Mouse (Mus musculus): Measurements from ENCODE around the gene Optc. TPM values are rescaled to one million over a fixed set of nuclear protein-coding genes. Genes with fewer than 3 reads are reported as not detected.

The Optc gene
- polyA plus RNA-seq, 1 experiment from 2014 or later, result 0.54 TPM

GRCm38 (mm10) chr1:133857171-133857570 lies 50.6 kb downstream of the Optc start:
- H3K36me3 ChIP-seq (ENCODE audit: control insufficient read depth, insufficient read depth, low read length), result no peaks in the 10 kb centered on the region
- no peaks in the 10 kb centered on the region for H3K9me3 ChIP-seq (ENCODE audit: control insufficient read depth, low read length)
- H3K4me2 ChIP-seq (ENCODE audit: low read depth, low read length), result no peak overlapping the region
- WGBS, result 79% methylated on average over 5 of the region's 5 CpGs
- ATAC-seq (ENCODE audit: low read depth), result no peak
- H3K4me3 ChIP-seq (ENCODE audit: low read length), result no peak overlapping the region
- H3K27me3 ChIP-seq (ENCODE audit: control insufficient read depth, insufficient read depth, low read depth, low read length), result no peaks in the 10 kb centered on the region; the same call in 1 of the 2 replicates
- no peak overlapping the region for H3K27ac ChIP-seq (ENCODE audit: low read length)
- no peak overlapping the region for H3K9ac ChIP-seq (ENCODE audit: low read length)
- peaks cover 13% of the 10 kb centered on the region for H3K4me1 ChIP-seq (replicated peaks; ENCODE audit: control insufficient read depth, insufficient read depth, low read length)

GRCm38 (mm10) chr1:133856655-133857054 lies 51.1 kb downstream of the Optc start:
- Histone ChIP-seq H3K4me2 (ENCODE audit: low read depth, low read length) (no peak overlapping the region), H3K36me3 (ENCODE audit: control insufficient read depth, insufficient read depth, low read length) (no peaks in the 10 kb centered on the region), H3K4me3 (ENCODE audit: low read length) (no peak overlapping the region), H3K27me3 (ENCODE audit: control insufficient read depth, insufficient read depth, low read depth, low read length) (no peaks in the 10 kb centered on the region; the same call in 1 of the 2 replicates), H3K27ac (ENCODE audit: low read length) (no peak overlapping the region), H3K9me3 (ENCODE audit: control insufficient read depth, low read length) (no peaks in the 10 kb centered on the region), H3K4me1 (replicated peaks; ENCODE audit: control insufficient read depth, insufficient read depth, low read length) (peaks cover 13% of the 10 kb centered on the region), H3K9ac (ENCODE audit: low read length) (no peak overlapping the region)
- ATAC-seq (ENCODE audit: low read depth), result no peak
- 79% methylated on average over 3 of the region's 3 CpGs for WGBS

- no peaks in the 10 kb centered on the region; the same call in 1 of the 2 replicates for H3K27me3 ChIP-seq (ENCODE audit: control insufficient read depth, insufficient read depth, low read depth, low read length)
- H3K9me3 ChIP-seq (ENCODE audit: control insufficient read depth, low read length), result no peaks in the 10 kb centered on the region
- no peak overlapping the region for H3K4me3 ChIP-seq (ENCODE audit: low read length)
- WGBS, result 41% methylated on average over 11 of the region's 11 CpGs
- no peaks in the 10 kb centered on the region for H3K36me3 ChIP-seq (ENCODE audit: control insufficient read depth, insufficient read depth, low read length)
- ATAC-seq (ENCODE audit: low read depth), result no peak
- peaks cover 13% of the 10 kb centered on the region for H3K4me1 ChIP-seq (replicated peaks; ENCODE audit: control insufficient read depth, insufficient read depth, low read length)
- no peak overlapping the region for H3K4me2 ChIP-seq (ENCODE audit: low read depth, low read length)
- no peak overlapping the region for H3K9ac ChIP-seq (ENCODE audit: low read length)
- H3K27ac ChIP-seq (ENCODE audit: low read length), result no peak overlapping the region
Measured at GRCm38 (mm10) chr1:133856133-133856541, 51.7 kb downstream of the Optc start.

GRCm38 (mm10) chr1:133855274-133856017 lies 52.4 kb downstream of the Optc start:
- Histone ChIP-seq H3K9me3 (ENCODE audit: control insufficient read depth, low read length) (no peaks in the 10 kb centered on the region), H3K27ac (ENCODE audit: low read length) (no peak overlapping the region), H3K36me3 (ENCODE audit: control insufficient read depth, insufficient read depth, low read length) (no peaks in the 10 kb centered on the region), H3K4me1 (replicated peaks; ENCODE audit: control insufficient read depth, insufficient read depth, low read length) (peaks cover 13% of the 10 kb centered on the region), H3K4me3 (ENCODE audit: low read length) (peak overlapping the region; percentile 18), H3K4me2 (ENCODE audit: low read depth, low read length) (peak overlapping the region; percentile 51), H3K27me3 (ENCODE audit: control insufficient read depth, insufficient read depth, low read depth, low read length) (no peaks in the 10 kb centered on the region; the same call in 1 of the 2 replicates), H3K9ac (ENCODE audit: low read length) (no peak overlapping the region)
- 15% methylated on average over 15 of the region's 15 CpGs for WGBS
- peak; percentile 38; the same call in 1 of the 2 replicates for ATAC-seq (ENCODE audit: low read depth)

- 4% methylated on average over 17 of the region's 17 CpGs for WGBS
- Histone ChIP-seq H3K9ac (ENCODE audit: low read length) (no peak overlapping the region), H3K4me2 (ENCODE audit: low read depth, low read length) (peak overlapping the region; percentile 51), H3K4me1 (replicated peaks; ENCODE audit: control insufficient read depth, insufficient read depth, low read length) (peaks cover 13% of the 10 kb centered on the region), H3K36me3 (ENCODE audit: control insufficient read depth, insufficient read depth, low read length) (no peaks in the 10 kb centered on the region), H3K9me3 (ENCODE audit: control insufficient read depth, low read length) (no peaks in the 10 kb centered on the region), H3K4me3 (ENCODE audit: low read length) (peak overlapping the region; percentile 18), H3K27ac (ENCODE audit: low read length) (no peak overlapping the region), H3K27me3 (ENCODE audit: control insufficient read depth, insufficient read depth, low read depth, low read length) (no peaks in the 10 kb centered on the region; the same call in 1 of the 2 replicates)
- no peak for ATAC-seq (ENCODE audit: low read depth)
Measured at GRCm38 (mm10) chr1:133854421-133855273, 53.2 kb downstream of the Optc start.

Other genes with a start within 250 kb of the Optc start
- not detected in 2 replicates for gene Zbed6, start 247.1 kb downstream of the Optc start, polyA plus RNA-seq (2015; fragmentation: Nextera tagmentation; extraction: Ambion mirVana)
- gene Gm38394, start 246.7 kb downstream of the Optc start, polyA plus RNA-seq (2015; fragmentation: Nextera tagmentation; extraction: Ambion mirVana), result 5.4 TPM in 2 replicates
- gene Lax1, start 217.9 kb downstream of the Optc start, polyA plus RNA-seq (2015; fragmentation: Nextera tagmentation; extraction: Ambion mirVana), result 0.26 and 0.44 TPM in 2 replicates
- 7.7 and 9.0 TPM in 2 replicates for gene Atp2b4, start 107.0 kb downstream of the Optc start, polyA plus RNA-seq (2015; fragmentation: Nextera tagmentation; extraction: Ambion mirVana)
- 22.4 and 28.6 TPM in 2 replicates for gene Prelp, start 13.4 kb upstream of the Optc start, polyA plus RNA-seq (2015; fragmentation: Nextera tagmentation; extraction: Ambion mirVana)
- gene Fmod, start 129.3 kb upstream of the Optc start, polyA plus RNA-seq (2015; fragmentation: Nextera tagmentation; extraction: Ambion mirVana), result 159 and 191 TPM in 2 replicates
- 130 and 135 TPM in 2 replicates for gene Btg2, start 171.1 kb upstream of the Optc start, polyA plus RNA-seq (2015; fragmentation: Nextera tagmentation; extraction: Ambion mirVana)
- gene Chit1, start 203.2 kb upstream of the Optc start, polyA plus RNA-seq (2015; fragmentation: Nextera tagmentation; extraction: Ambion mirVana), result 0.09 and 0.24 TPM in 2 replicates